Mouse (Mus musculus) kidney, adult 2 months (tissue): Measurements from ENCODE around the gene Fignl2. TPM values are rescaled to one million over a fixed set of nuclear protein-coding genes. Genes with fewer than 3 reads are reported as not detected.

Experiments
- DNase-seq: peaks from one replicate; pipeline ENCODE4 v3.0.0; 2021
- H3K27ac ChIP-seq: fragments of 200-500 bp; 2 replicates; pipeline ENCODE4 v1.5.1; 2012; ENCODE audit warnings: low read depth, low read length, control low read depth, inconsistent platforms; ENCODE audit not compliant: insufficient read depth
- H3K27me3 ChIP-seq: fragments of 200-500 bp; replicated peaks from 2 replicates; pipeline ENCODE4 v1.6.1; 2012; ENCODE audit warnings: mild to moderate bottlenecking, moderate library complexity, low read length, inconsistent platforms; ENCODE audit not compliant: control insufficient read depth, insufficient read depth
- H3K36me3 ChIP-seq: fragments of 200-500 bp; 2 replicates; pipeline ENCODE4 v1.6.1; 2012; ENCODE audit warnings: mild to moderate bottlenecking, moderate library complexity, low read length, inconsistent platforms; ENCODE audit not compliant: control insufficient read depth, insufficient read depth
- H3K4me1 ChIP-seq: fragments of 200-500 bp; 2 replicates; pipeline ENCODE4 v1.6.1; 2011; ENCODE audit warnings: low read length; ENCODE audit not compliant: control insufficient read depth, insufficient read depth
- H3K4me3 ChIP-seq: fragments of 200-500 bp; 2 replicates; pipeline ENCODE4 v1.5.1; 2011; ENCODE audit warnings: mild to moderate bottlenecking, low read depth, low read length, control low read depth; ENCODE audit not compliant: insufficient read depth
- CTCF ChIP-seq: fragments of 200-500 bp; conservative IDR thresholded peaks from 2 replicates; pipeline ENCODE4 v1.5.1; 2011; ENCODE audit warnings: low read depth, mild to moderate bottlenecking, control low read depth, low read length, moderate library complexity, mixed read lengths; ENCODE audit not compliant: insufficient read depth, insufficient read length
- POLR2A ChIP-seq: fragments of 200-500 bp; IDR thresholded peaks from one replicate; pipeline ENCODE4 v1.6.1; 2011; ENCODE audit warnings: low read depth, low read length, control low read depth
- WGBS: fragments of 180-500 bp; shearing (Covaris S2); methylation state at CpG from one replicate; pipeline ENCODE4 v1.1.7; 2018; 5-methylcytosine and 5-hydroxymethylcytosine counted together
- polyA plus RNA-seq: library from polyadenylated mRNA; depleted of rRNA; stranded (reverse); fragments of >200 nt; gene quantifications from 2 replicates; pipeline ENCODE4 v1.2.3, GENCODE M21; 2012; rRNA removed

Fignl2 gene
- 8.6 and 9.6 TPM in 2 replicates for polyA plus RNA-seq

DNA sequence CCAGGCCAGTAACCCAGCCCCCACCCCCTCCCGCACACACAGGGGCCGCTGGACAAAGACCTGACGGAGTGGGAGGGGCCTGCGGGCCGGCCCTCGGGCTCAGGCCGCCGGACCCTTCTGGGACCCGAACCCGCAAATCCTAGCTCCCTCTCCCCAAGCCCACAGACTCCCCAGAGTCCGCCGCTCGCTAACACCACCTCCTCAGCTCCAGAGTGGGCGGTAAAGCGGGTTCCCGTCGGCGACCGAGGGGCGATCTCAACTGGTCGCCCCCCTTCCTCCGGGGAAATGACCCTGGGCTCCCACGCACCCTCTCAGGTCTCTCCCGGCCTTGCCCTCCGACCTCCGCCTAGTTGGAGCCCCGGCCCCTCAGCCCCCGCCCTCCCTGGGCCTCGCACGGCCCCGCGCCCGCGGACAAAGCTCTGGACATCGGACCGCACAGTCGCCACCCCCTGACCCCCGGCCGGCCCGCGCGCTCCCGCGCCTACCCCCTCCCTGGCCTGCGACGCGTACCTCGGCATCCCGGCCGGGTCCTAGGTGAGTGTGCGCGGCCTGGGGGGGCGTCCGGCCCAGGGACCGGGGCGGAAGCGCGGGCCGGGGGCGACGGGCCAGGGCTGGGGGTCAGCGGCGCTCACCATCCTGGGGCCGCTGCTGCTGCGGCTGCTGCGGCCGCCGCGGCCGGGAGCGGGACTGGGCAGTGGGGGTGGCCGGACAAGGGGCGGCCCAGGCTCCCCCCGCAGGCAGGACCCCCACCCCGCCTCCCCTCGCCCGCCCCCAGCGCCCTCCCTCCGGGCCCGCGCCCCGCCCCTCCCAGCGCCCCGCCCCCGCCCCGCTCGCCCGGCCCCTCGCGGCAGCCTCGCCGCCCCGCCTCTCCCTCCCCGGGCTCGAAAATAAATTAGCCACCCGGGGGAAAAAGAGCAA lies at the start of gene Fignl2:
TSS of gene Fignl2 (minus strand) at position 755 of the 918 bp plus-strand sequence.
- Histone ChIP-seq H3K4me1 (peaks cover 33% of the 10 kb centered on the region), H3K27ac (peak within 1 kb of the TSS; percentile 82), H3K36me3 (no peaks in the 10 kb centered on the region), H3K27me3 (no peaks in the 10 kb centered on the region), H3K4me3 (peak within 1 kb of the TSS; percentile 79)
- whole genome bisulfite sequencing: 1% methylated on average over 73 of the region's 96 CpGs
- DNase-seq: peak; percentile 68
- TF ChIP-seq POLR2A (no peak), CTCF (no peak)

DNA sequence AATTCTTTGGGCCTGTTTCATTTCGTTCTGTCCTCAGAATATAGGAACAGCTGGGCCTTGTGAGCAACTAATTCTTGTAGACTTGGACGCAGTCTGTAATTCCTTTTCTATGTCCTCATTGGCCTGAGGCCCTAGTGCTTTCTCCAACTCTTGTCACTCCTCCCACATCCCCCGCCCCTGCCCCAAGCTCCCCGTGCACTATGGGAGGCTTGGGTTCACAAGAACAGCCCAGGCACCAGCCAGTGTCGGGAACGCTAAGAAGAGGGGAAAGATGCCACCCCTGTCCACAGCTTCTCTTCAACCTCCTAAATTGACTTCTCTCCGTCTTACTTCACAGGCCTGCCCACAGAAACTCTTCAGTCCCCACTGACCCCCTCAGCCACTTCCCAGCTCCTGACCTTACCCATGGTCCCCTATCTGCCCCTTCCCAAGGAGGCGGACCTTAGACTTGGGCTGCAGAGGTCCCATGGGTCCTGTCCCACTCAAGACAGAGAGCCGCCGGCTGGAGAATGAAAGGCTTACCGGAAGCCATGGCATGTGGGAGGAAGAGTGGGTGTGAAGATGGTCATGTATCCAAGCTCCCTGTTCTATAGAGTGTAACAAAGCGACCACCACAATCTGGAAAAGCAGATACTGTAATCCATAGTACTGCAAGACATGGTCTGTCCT lies 48.6 kb upstream of the Fignl2 start:
- Histone ChIP-seq H3K4me1 (peaks cover 2% of the 10 kb centered on the region; the same call in 1 of the 2 replicates), H3K36me3 (no peaks in the 10 kb centered on the region), H3K27me3 (no peaks in the 10 kb centered on the region), H3K27ac (0 out of 2 replicates have a peak overlapping the region, but pooled peaks have one; percentile 17), H3K4me3 (no peak overlapping the region)
- TF ChIP-seq POLR2A: no peak
- no peak for TF ChIP-seq CTCF
- WGBS: 79% methylated on average over 12 of the region's 12 CpGs
- no peak for DNase-seq

- Histone ChIP-seq H3K27ac (no peak overlapping the region), H3K36me3 (no peaks in the 10 kb centered on the region), H3K27me3 (no peaks in the 10 kb centered on the region), H3K4me3 (no peak overlapping the region), H3K4me1 (no peaks in the 10 kb centered on the region)
- no peak for TF ChIP-seq CTCF
- no peak for TF ChIP-seq POLR2A
- 91% methylated on average over 6 of the region's 6 CpGs for WGBS
- DNase-seq: no peak
Measured at GRCm38 (mm10) chr15:101125561-101125960, 47.2 kb upstream of the Fignl2 start.

- H3K27me3 ChIP-seq: no peaks in the 10 kb centered on the region
- no peaks in the 10 kb centered on the region for H3K36me3 ChIP-seq
- 52% methylated on average over 4 of the region's 4 CpGs for WGBS
- H3K27ac ChIP-seq: peak overlapping the region; percentile 79
- TF ChIP-seq POLR2A: no peak
- no peak for TF ChIP-seq CTCF
- DNase-seq: peak; percentile 71
- no peak overlapping the region for H3K4me3 ChIP-seq
- no peaks in the 10 kb centered on the region for H3K4me1 ChIP-seq
Measured at GRCm38 (mm10) chr15:101123202-101123601, 44.8 kb upstream of the Fignl2 start.

DNA sequence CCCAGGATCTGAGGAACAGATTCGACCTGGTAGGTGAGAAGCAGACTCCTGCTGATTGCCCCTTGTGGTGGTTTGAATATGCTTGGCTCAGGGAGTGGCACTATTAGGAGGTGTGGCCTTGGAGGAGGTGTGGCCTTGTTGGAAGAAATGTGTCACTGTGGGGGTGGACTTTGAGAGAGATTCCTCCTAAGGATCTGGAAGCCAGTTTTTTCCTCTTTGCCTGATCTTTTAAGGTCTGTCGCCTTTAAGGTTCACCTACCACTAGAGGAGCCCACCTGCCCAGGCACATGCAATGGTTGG lies 43.9 kb upstream of the Fignl2 start:
- H3K4me3 ChIP-seq: no peak overlapping the region
- H3K36me3 ChIP-seq: no peaks in the 10 kb centered on the region
- peak; percentile 61 for DNase-seq
- H3K27ac ChIP-seq: no peak overlapping the region
- no peaks in the 10 kb centered on the region for H3K4me1 ChIP-seq
- 60% methylated on average over 2 of the region's 2 CpGs for WGBS
- TF ChIP-seq POLR2A (no peak), CTCF (no peak)
- H3K27me3 ChIP-seq: no peaks in the 10 kb centered on the region

DNA sequence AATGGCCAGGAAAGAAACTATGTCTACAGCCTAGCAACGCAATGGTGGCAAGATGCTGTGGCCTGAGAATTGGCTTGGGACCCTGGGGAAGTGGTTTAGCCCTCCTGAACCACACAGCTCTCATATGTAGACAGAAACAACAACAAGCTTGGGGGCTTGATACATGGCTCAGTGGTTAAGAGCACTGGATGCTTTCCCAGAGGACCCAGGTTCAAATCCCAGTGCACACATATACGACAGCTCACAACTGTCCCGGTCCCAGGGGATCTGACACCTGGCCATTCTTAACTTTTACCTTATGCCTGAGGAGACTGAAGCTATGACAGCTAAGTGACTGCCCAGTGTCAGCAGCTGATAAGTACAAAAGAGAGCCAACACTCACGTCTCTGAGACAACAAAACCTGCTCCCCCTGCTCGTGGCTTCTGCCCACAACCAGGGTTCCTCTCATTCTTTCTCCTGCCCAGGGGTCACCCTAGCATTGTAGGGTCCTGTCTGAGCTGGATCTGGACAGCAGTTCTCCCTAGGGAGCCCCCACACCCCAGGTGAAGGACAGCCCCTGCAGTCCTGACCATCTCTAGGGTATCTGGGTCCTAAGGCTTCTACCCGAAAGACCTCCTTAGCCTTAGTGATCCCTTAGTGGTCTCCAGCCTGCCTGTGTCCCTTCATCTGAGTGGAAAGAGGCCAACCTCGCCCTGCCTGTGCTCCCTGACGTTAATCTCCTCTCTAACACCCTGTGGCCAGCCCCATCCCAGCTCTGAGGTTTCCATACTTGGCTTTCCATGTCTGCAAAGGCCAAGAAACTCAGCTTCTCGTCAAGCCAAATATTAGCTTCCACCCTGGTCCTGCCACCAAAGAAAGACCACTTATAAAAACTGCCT lies 43.3 kb upstream of the Fignl2 start:
- DNase-seq: no peak
- no peak for TF ChIP-seq CTCF
- no peak for TF ChIP-seq POLR2A
- no peaks in the 10 kb centered on the region for H3K4me1 ChIP-seq
- no peak overlapping the region for H3K4me3 ChIP-seq
- WGBS: 94% methylated on average over 9 of the region's 9 CpGs
- H3K27ac ChIP-seq: no peak overlapping the region
- no peaks in the 10 kb centered on the region for H3K36me3 ChIP-seq
- H3K27me3 ChIP-seq: no peaks in the 10 kb centered on the region
